Mouse (Mus musculus): ENCODE results near the gene Maip1.

- no peak for TF ChIP-seq CTCF (IDR thresholded peaks at IDR 0.05; ENCODE audit: low read depth, low read length)
- TF ChIP-seq POLR2AphosphoS5 (IDR thresholded peaks at IDR 0.05; ENCODE audit: insufficient replicate concordance, low read depth, low read length): no peak
Measured at GRCm38 (mm10) chr1:57358546-57358945, 47.6 kb upstream of the Maip1 start.

All from G1E (cell line).